Mouse (Mus musculus) fibroblast of lung, adult 2 months (primary cell): ENCODE measurements around the gene Sfmbt1.
A peak's percentile ranks its signal among the peaks of the same experiment; 100 is the strongest.

Experiments
- DNase-seq: peaks from one replicate; pipeline ENCODE4 v3.0.0-alpha.2; 2011; ENCODE audit warnings: low read depth

Sfmbt1 gene

GRCm38 (mm10) chr14:30826174-30827140 is 111.8 kb downstream of the Sfmbt1 start:
- DNase-seq = no peak

- DNase-seq = no peak
Observed at GRCm38 (mm10) chr14:30827480-30827879, 112.8 kb downstream of the Sfmbt1 start.

DNA sequence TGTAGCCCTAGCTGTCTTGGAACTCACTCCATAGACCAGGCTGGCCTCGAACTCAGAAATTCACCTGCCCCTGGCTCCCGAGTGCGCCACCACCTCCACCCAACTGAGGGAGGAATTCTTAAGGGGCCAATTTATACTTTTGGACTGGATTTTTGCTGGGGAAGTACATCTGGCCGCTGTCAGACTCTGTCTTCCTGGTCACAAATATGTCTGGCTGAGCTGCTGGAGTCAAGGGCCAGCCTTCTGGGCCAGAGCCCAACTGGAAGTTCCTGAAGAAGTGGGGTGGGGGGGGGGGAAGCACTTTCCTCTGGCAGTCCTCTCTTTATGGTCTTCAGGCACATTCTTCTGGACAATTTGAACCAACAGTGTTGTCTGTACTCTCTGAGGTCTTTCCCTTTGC is 113.4 kb downstream of the Sfmbt1 start:
- DNase-seq = no peak

DNA sequence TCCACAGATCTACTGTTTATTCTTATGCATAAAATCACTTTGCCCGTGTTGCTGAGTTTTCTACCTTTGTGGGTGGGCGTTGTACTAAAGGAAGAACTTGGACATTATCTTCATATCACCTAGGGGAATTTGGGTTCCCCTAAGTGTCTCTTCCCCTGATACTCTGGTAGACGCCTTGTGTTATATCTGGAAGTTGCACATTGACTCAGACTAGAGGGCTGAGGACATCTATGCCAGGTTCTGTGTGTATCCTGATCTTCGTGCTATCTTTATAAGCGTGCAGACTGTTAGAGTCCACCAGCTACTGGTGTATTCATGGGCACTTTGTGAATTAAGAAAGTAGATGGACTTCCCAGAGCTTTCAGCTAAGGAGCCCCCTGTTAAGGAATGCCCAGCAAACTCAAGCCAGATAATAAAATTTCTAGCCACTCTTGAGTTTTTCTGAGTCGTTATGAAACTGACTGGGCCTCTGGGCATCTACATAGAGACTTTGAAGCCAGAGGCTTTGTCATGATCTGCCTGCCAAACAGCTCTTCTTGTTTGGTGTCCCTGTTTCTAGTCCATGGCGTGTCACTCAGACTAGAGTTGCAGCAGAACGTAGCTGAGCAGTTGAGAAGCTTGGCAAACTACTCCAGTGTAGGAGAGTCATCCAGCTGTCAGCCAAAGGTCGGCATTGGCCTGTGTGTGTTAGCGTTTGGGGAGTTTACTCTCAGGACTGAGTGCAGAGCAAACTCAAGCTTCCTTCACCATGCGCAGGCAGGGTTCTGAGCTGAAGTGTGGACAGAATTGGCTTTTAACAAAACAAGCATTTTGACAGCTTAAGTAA is 114.2 kb downstream of the Sfmbt1 start:
- DNase-seq = peak; percentile 39

DNA sequence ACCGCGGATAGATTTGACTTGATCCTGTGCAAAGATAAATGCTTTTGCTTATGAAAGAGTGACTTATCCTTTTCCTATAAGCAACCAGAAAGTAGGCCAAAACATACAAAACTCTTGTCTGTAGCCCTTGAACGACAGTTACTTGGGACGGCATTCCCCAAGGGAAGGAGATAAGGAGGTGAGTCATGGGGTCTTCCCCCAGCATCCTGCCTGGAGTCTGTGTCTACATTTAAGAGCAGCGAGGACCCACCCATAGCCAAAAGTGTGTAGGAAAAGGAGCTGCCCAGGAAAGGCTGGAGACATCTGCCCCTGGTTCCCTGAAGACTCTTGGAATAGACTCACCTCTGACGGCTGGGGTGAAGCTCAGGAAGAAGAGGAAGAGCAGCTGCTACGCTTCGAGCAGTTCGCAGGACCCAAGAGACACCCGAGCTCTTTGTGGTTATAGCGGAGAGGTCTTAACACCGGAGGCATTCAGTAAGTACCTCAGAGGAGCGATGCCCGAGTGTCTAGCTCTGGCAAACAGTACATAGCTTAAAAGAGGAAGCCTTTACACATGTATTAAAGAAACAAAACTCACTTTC is 122.9 kb downstream of the Sfmbt1 start:
- DNase-seq = no peak

GRCm38 (mm10) chr14:30843701-30844100 is 129.1 kb downstream of the Sfmbt1 start:
- DNase-seq = no peak

DNA sequence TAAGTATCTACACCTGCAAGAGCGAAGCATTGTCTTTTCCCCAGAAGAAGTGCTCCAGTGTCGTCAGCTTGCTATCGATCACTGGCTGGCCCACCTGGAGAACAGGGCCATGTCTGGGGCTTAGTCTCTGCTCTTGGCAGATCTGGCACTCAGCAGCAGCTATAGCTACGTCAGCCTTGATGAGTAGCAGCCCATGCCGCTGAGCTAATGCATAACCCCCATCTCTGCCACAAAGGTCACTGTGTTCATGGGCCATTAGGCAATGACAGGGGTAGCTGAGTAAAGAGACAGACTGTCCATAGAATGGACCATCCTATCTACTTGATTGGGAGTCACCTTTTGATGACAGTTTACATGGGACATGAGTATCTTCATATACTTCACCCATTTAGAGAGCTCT is 135.9 kb downstream of the Sfmbt1 start:
- no peak for DNase-seq

- DNase-seq = no peak
Observed at GRCm38 (mm10) chr14:30852325-30852724, 137.7 kb downstream of the Sfmbt1 start.

DNA sequence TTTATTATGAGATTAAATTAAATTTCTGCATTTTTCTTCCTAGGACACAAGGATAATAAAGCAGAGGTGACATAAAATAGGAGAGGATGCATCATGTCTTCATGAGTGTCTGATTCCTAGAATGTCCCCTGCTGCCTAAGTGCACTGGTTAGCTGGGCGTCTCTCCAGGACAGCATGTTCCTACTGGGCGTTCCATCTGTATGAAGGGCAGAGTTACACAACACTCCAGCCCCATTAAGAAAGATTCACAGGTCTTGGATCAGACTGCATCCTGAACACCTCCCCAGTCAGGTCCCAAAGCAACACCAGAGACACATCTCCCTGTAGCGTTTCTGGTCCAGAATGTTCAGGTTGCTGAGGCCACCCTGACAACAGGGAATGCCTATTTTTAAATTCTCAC is 140.7 kb downstream of the Sfmbt1 start:
- no peak for DNase-seq

- DNase-seq = no peak
Observed at GRCm38 (mm10) chr14:30856885-30857507, 142.3 kb downstream of the Sfmbt1 start.

DNA sequence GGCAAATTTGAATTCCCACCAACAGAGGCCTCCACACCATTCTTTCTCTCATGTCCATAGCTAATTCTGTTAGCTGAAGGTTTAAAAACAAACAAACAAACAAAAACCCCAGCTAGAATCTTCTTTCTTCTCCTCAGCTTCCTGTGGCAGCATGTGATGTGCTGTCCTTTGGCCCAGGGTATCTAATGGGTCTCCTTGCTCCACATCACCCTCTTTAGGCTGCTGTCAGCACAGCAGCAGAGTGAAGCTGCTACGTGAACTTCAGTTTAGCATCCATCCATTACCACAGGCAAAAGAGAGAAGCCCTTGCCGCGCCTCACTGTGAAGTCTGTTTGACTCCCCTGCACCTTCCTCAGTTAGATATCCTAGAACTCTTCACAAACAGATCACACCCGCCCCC is 143.3 kb downstream of the Sfmbt1 start:
- DNase-seq = no peak

DNA sequence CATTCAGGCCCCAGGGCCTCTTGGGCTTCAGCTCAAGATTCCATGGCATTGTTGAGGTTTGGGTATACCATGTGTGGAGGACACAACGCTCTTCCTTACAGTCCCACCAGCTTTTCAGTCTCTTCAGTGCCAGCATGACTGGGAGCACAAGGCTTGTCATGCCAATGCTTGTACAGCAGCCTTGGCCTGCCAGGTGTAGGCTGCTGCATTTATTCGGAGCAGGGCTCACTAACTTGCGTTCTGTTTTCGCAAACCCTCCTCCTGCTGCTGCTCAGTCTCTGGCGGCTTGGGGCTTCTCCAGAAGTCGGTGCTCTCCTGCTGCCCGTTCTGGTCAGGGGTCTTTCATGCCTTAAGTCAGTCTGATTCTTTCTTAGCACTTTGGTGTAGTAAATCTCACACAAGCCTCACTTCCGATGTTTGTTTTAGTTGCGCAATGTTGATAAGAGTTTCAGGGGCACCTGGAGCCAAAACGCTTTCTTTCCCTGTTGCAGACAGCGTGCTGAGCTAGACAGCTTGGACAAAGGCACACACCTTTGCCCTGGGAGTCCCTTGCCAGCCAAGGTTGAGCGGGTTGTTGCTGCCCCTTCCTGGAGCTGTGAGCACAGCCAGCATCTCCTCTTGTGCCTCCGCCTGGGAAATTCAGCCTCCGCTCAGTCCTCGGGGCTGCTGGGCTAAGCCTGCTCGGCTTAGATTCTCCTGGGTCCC is 146.9 kb downstream of the Sfmbt1 start:
- no peak for DNase-seq

GRCm38 (mm10) chr14:30862368-30862767 is 147.7 kb downstream of the Sfmbt1 start:
- DNase-seq = no peak

GRCm38 (mm10) chr14:30865311-30865710 is 150.7 kb downstream of the Sfmbt1 start:
- DNase-seq = no peak

- peak; percentile 27 for DNase-seq
Observed at GRCm38 (mm10) chr14:30867042-30867441, 152.4 kb downstream of the Sfmbt1 start.

- no peak for DNase-seq
Observed at GRCm38 (mm10) chr14:30868826-30869225, 154.2 kb downstream of the Sfmbt1 start.

GRCm38 (mm10) chr14:30869391-30869801 is 154.7 kb downstream of the Sfmbt1 start:
- DNase-seq = no peak

DNA sequence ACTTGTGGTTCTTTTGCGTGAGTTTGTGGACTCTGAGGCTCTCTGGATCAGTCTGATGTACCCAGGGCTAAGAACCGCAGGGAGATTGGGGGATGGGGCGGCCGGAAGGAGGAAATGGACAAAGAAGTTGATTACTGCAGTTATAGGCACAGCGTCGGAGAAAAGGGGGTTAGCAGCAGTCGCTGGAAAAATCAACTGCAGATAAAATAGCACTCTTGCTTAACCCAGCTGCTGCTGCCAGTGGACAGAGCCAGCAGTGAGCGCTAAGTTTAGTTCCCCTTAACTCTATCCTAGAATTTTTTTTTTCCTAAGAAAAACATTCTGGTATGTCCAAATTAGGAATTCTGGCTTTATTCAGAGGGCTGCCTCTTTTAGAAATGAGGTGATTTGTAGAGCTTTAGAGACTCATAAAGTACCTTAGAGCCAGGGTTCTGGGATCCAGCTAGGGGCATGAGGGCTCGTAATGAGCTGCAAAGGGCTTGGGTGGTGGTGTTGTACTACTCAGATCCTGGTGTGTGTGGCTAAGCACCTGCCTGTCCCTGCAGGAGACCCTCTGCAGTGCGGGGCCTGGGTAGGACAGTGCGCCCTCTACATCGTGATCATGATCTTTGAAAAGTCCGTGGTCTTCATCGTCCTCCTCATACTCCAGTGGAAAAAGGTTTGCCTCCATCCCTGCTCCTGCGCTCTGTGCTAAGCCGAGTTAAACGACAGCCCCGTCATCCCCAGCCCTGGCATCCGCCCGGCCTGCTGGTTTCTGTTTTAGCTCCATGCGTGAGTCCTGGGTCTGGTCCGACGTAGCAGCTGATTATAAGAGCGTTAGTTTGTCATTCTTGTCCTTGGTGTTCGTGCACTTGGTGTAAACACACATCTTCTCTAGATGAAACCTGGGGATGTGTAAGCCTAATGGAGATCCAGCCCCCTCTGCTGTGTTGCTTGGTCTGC is 155.8 kb downstream of the Sfmbt1 start:
- no peak for DNase-seq
